Mouse (Mus musculus) olfactory bulb, adult 2 months (tissue): Measurements from ENCODE around the gene Srsf6.

Source experiments
- CTCF ChIP-seq: fragments of 200-500 bp; IDR thresholded peaks from 2 replicates; pipeline ENCODE4 v1.5.1; 2012; ENCODE audit warnings: low read depth, mild to moderate bottlenecking, low read length, moderate library complexity; ENCODE audit not compliant: insufficient read depth
- POLR2A ChIP-seq: fragments of 200-500 bp; IDR thresholded peaks from 2 replicates; pipeline ENCODE4 v1.6.1; 2012; ENCODE audit warnings: mild to moderate bottlenecking, low read depth, low read length, moderate library complexity; ENCODE audit not compliant: insufficient read depth

DNA sequence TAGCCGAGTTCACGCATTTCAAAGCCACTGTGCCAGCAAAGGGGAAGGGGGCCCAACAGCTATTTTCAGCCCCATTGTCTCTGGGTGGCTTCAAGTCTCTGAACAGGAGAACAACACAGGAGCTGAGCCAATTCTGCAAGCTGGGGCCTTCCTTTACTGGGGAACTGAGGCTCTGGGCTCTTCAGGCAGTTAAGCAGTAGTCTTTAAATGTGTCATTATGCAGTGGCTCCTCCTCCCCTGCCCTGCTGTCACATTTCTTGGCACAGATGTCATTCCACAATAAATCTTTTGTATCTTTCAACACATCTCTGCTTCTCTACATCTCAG is 30.8 kb upstream of the Srsf6 start:
- TF ChIP-seq CTCF = no peak
- TF ChIP-seq POLR2A = no peak
